Mouse (Mus musculus) bone marrow macrophage, adult 2 months (primary cell): ENCODE data around the gene Xntrpc.

Experiments
- CTCF ChIP-seq: IDR thresholded peaks from 2 replicates; pipeline ENCODE4 v1.5.1; 2012; ENCODE audit warnings: low read depth, mild to moderate bottlenecking, low read length, moderate library complexity
- POLR2A ChIP-seq: IDR thresholded peaks from 2 replicates; pipeline ENCODE4 v1.6.1; 2012; ENCODE audit warnings: mild to moderate bottlenecking, low read depth, low read length, borderline replicate concordance

GRCm38 (mm10) chr7:102132395-102132794 is 66.9 kb downstream of the Xntrpc start:
- TF ChIP-seq CTCF (no peak), POLR2A (no peak)
